Mouse (Mus musculus) left cerebral cortex, adult 6 months (tissue): ENCODE results near the gene Pdcd11. TPM values are rescaled to one million over a fixed set of nuclear protein-coding genes. Genes with fewer than 3 reads are reported as not detected.

ENCODE experiments used
- long read RNA-seq, 2 experiments: library from polyadenylated mRNA; unstranded; transcript quantifications; one replicate each; pipeline ENCODE4 v2.0.0; 2019 to 2020
- polyA plus RNA-seq: library from polyadenylated mRNA; unstranded; fragments of <200 nt; fragmentation: Nextera tagmentation; gene quantifications from 2 replicates; pipeline ENCODE4 v1.2.3, GENCODE M21; 2021

Pdcd11 gene
- 1.9 and 2.2 TPM in 2 replicates for polyA plus RNA-seq
- long read RNA-seq, experiment 1, partial matches to known transcripts = 5 of 9 reads
- long read RNA-seq, experiment 1, other reads (novel, unspliced or antisense) = 4 of 9 reads
- long read RNA-seq, experiment 2, partial matches to known transcripts = 4 of 5 reads
- long read RNA-seq, experiment 2, other reads (novel, unspliced or antisense) = 0 of 5 reads

GRCm38 (mm10) chr19:47090550-47091156, at the start of gene Pdcd11, which contains the start of gene Usmg5:
Gene Pdcd11 (plus strand): TSS chr19:47090768.
Gene Usmg5 (minus strand): TSS chr19:47090647.

GRCm38 (mm10) chr19:47050271-47051032, 40.1 kb upstream of the Pdcd11 start, which contains the start of gene Pcgf6:
Gene Pcgf6 (minus strand): TSS chr19:47050906.

GRCm38 (mm10) chr19:47067096-47067882, 23.3 kb upstream of the Pdcd11 start, which contains the start of gene Taf5:
Gene Taf5 (plus strand): TSS chr19:47067746.

GRCm38 (mm10) chr19:47137771-47138421, 47.3 kb downstream of the Pdcd11 start, which contains the start of gene Calhm2:
Gene Calhm2 (minus strand): TSS chr19:47138294.

GRCm38 (mm10) chr19:47144154-47144553, 53.6 kb downstream of the Pdcd11 start, which contains the start of gene Calhm1:
Gene Calhm1 (minus strand): TSS chr19:47144254.

GRCm38 (mm10) chr19:47157664-47158063, 67.1 kb downstream of the Pdcd11 start, which contains the start of gene Calhm3:
Gene Calhm3 (minus strand): TSS chr19:47157764.

GRCm38 (mm10) chr19:47178431-47179271, 88.1 kb downstream of the Pdcd11 start, which contains the start of gene Neurl1a:
Gene Neurl1a (plus strand): TSS chr19:47178820.

Other genes starting within 250 kb of the Pdcd11 start
- 56.1 and 102 TPM in 2 replicates for gene Ina, start 76.1 kb upstream of the Pdcd11 start, polyA plus RNA-seq
- 19.2 and 37.6 TPM in 2 replicates for gene Nt5c2, start 75.6 kb upstream of the Pdcd11 start, polyA plus RNA-seq
- 3.5 and 4.4 TPM in 2 replicates for gene Pcgf6, start 39.9 kb upstream of the Pdcd11 start, polyA plus RNA-seq
- 0.92 and 1.2 TPM in 2 replicates for gene Taf5, start 23.0 kb upstream of the Pdcd11 start, polyA plus RNA-seq
- 4,613 and 4,675 TPM in 2 replicates for gene Usmg5, start 121 bp upstream of the Pdcd11 start, polyA plus RNA-seq
- 2.9 and 3.9 TPM in 2 replicates for gene Calhm2, start 47.5 kb downstream of the Pdcd11 start, polyA plus RNA-seq
- not detected in 2 replicates for gene Calhm1, start 53.5 kb downstream of the Pdcd11 start, polyA plus RNA-seq
- gene Calhm3, start 67.0 kb downstream of the Pdcd11 start, polyA plus RNA-seq = 0.10 TPM in 1 of 2 replicates, not detected in the other
- gene Neurl1a, start 88.1 kb downstream of the Pdcd11 start, polyA plus RNA-seq = 27.9 and 30.7 TPM in 2 replicates